Mouse (Mus musculus): ENCODE results near the gene Gpha2. TPM values are rescaled to one million over a fixed set of nuclear protein-coding genes. Genes with fewer than 3 reads are reported as not detected.

The Gpha2 gene
- not detected in 2 replicates for polyA plus RNA-seq (2011; ENCODE audit: insufficient read depth, insufficient read length, low replicate concordance, missing spikeins)

GRCm38 (mm10) chr19:6226135-6226534, at the start of gene Gpha2:
Gpha2 (plus strand) TSS chr19:6226380.
- no peaks in the 10 kb centered on the region for H3K4me1 ChIP-seq (ENCODE audit: control insufficient read depth, insufficient read depth, low read length)
- H3K27ac ChIP-seq (ENCODE audit: control insufficient read depth, insufficient read depth, low read depth, low read length, poor library complexity): no peak within 1 kb of the TSS
- 54% methylated on average over 2 of the region's 2 CpGs for WGBS
- TF ChIP-seq CTCF (IDR thresholded peaks at IDR 0.05; ENCODE audit: control insufficient read depth, insufficient read depth, low read length): no peak
- TF ChIP-seq POLR2A (IDR thresholded peaks at IDR 0.05; ENCODE audit: borderline replicate concordance, control insufficient read depth, low read depth, low read length): no peak
- no peak within 1 kb of the TSS for H3K4me3 ChIP-seq (replicated peaks; ENCODE audit: control insufficient read depth, low read depth, low read length)

GRCm38 (mm10) chr19:6178775-6179174, 47.4 kb upstream of the Gpha2 start:
- no peak overlapping the region for H3K27ac ChIP-seq (ENCODE audit: control insufficient read depth, insufficient read depth, low read depth, low read length, poor library complexity)
- no peaks in the 10 kb centered on the region for H3K4me1 ChIP-seq (ENCODE audit: control insufficient read depth, insufficient read depth, low read length)
- 87% methylated on average over 6 of the region's 6 CpGs for WGBS
- no peak overlapping the region for H3K4me3 ChIP-seq (replicated peaks; ENCODE audit: control insufficient read depth, low read depth, low read length)
- TF ChIP-seq POLR2A (IDR thresholded peaks at IDR 0.05; ENCODE audit: borderline replicate concordance, control insufficient read depth, low read depth, low read length): no peak

GRCm38 (mm10) chr19:6181629-6182028, 44.6 kb upstream of the Gpha2 start:
- 24% methylated on average over 5 of the region's 5 CpGs for WGBS
- TF ChIP-seq POLR2A (IDR thresholded peaks at IDR 0.05; ENCODE audit: borderline replicate concordance, control insufficient read depth, low read depth, low read length) (no peak), CTCF (IDR thresholded peaks at IDR 0.05; ENCODE audit: control insufficient read depth, insufficient read depth, low read length) (no peak)
- Histone ChIP-seq H3K27ac (ENCODE audit: control insufficient read depth, insufficient read depth, low read depth, low read length, poor library complexity) (no peak overlapping the region), H3K4me3 (replicated peaks; ENCODE audit: control insufficient read depth, low read depth, low read length) (no peak overlapping the region), H3K4me1 (ENCODE audit: control insufficient read depth, insufficient read depth, low read length) (no peaks in the 10 kb centered on the region)

- H3K27ac ChIP-seq (ENCODE audit: control insufficient read depth, insufficient read depth, low read depth, low read length, poor library complexity): no peak overlapping the region
- no peaks in the 10 kb centered on the region for H3K4me1 ChIP-seq (ENCODE audit: control insufficient read depth, insufficient read depth, low read length)
- 7% methylated on average over 3 of the region's 3 CpGs for WGBS
- H3K4me3 ChIP-seq (replicated peaks; ENCODE audit: control insufficient read depth, low read depth, low read length): no peak overlapping the region
- TF ChIP-seq CTCF (IDR thresholded peaks at IDR 0.05; ENCODE audit: control insufficient read depth, insufficient read depth, low read length) (no peak), POLR2A (IDR thresholded peaks at IDR 0.05; ENCODE audit: borderline replicate concordance, control insufficient read depth, low read depth, low read length) (no peak)
Measured at GRCm38 (mm10) chr19:6182534-6182933, 43.6 kb upstream of the Gpha2 start.

GRCm38 (mm10) chr19:6184131-6184530, 42.0 kb upstream of the Gpha2 start, which contains the start of gene Majin:
Majin (plus strand) TSS chr19:6184388.
- 84% methylated on average over 23 of the region's 23 CpGs for WGBS
- Histone ChIP-seq H3K4me1 (ENCODE audit: control insufficient read depth, insufficient read depth, low read length) (no peaks in the 10 kb centered on the region), H3K27ac (ENCODE audit: control insufficient read depth, insufficient read depth, low read depth, low read length, poor library complexity) (no peak within 1 kb of the TSS), H3K4me3 (replicated peaks; ENCODE audit: control insufficient read depth, low read depth, low read length) (no peak within 1 kb of the TSS)
- no peak for TF ChIP-seq CTCF (IDR thresholded peaks at IDR 0.05; ENCODE audit: control insufficient read depth, insufficient read depth, low read length)
- no peak for TF ChIP-seq POLR2A (IDR thresholded peaks at IDR 0.05; ENCODE audit: borderline replicate concordance, control insufficient read depth, low read depth, low read length)

- H3K4me3 ChIP-seq (replicated peaks; ENCODE audit: control insufficient read depth, low read depth, low read length): no peak overlapping the region
- no peak overlapping the region for H3K27ac ChIP-seq (ENCODE audit: control insufficient read depth, insufficient read depth, low read depth, low read length, poor library complexity)
- 77% methylated on average over 2 of the region's 2 CpGs for WGBS
- no peaks in the 10 kb centered on the region for H3K4me1 ChIP-seq (ENCODE audit: control insufficient read depth, insufficient read depth, low read length)
- TF ChIP-seq POLR2A (IDR thresholded peaks at IDR 0.05; ENCODE audit: borderline replicate concordance, control insufficient read depth, low read depth, low read length) (no peak), CTCF (IDR thresholded peaks at IDR 0.05; ENCODE audit: control insufficient read depth, insufficient read depth, low read length) (no peak)
Measured at GRCm38 (mm10) chr19:6204265-6204664, 21.9 kb upstream of the Gpha2 start.

- Histone ChIP-seq H3K4me1 (ENCODE audit: control insufficient read depth, insufficient read depth, low read length) (no peaks in the 10 kb centered on the region), H3K4me3 (replicated peaks; ENCODE audit: control insufficient read depth, low read depth, low read length) (no peak overlapping the region), H3K27ac (ENCODE audit: control insufficient read depth, insufficient read depth, low read depth, low read length, poor library complexity) (no peak overlapping the region)
- TF ChIP-seq POLR2A (IDR thresholded peaks at IDR 0.05; ENCODE audit: borderline replicate concordance, control insufficient read depth, low read depth, low read length) (no peak), CTCF (IDR thresholded peaks at IDR 0.05; ENCODE audit: control insufficient read depth, insufficient read depth, low read length) (no peak)
- 76% methylated on average over 5 of the region's 5 CpGs for WGBS
Measured at GRCm38 (mm10) chr19:6206716-6207115, 19.5 kb upstream of the Gpha2 start.

GRCm38 (mm10) chr19:6216046-6216705, 10.0 kb upstream of the Gpha2 start:
- TF ChIP-seq CTCF (IDR thresholded peaks at IDR 0.05; ENCODE audit: control insufficient read depth, insufficient read depth, low read length): no peak
- no peak for TF ChIP-seq POLR2A (IDR thresholded peaks at IDR 0.05; ENCODE audit: borderline replicate concordance, control insufficient read depth, low read depth, low read length)
- no peaks in the 10 kb centered on the region; the same call in 1 of the 2 replicates for H3K4me1 ChIP-seq (ENCODE audit: control insufficient read depth, insufficient read depth, low read length)
- 55% methylated on average over 6 of the region's 6 CpGs for WGBS
- no peak overlapping the region for H3K4me3 ChIP-seq (replicated peaks; ENCODE audit: control insufficient read depth, low read depth, low read length)
- no peak overlapping the region for H3K27ac ChIP-seq (ENCODE audit: control insufficient read depth, insufficient read depth, low read depth, low read length, poor library complexity)
